Mouse (Mus musculus): Measurements from ENCODE around the gene Myoz1. TPM values are rescaled to one million over a fixed set of nuclear protein-coding genes. Genes with fewer than 3 reads are reported as not detected.

Myoz1 gene
- total RNA-seq, 2 experiments from 2014 or later, result 1,287 to 1,360 TPM

GRCm38 (mm10) chr14:20600203-20600602 lies 56.1 kb downstream of the Myoz1 start:
- DNase-seq (ENCODE audit: low spot score in 2 of 2), result no peak

- no peak for DNase-seq (ENCODE audit: low spot score in 2 of 2)
These were observed 56.8 kb downstream of the Myoz1 start for GRCm38 (mm10) chr14:20599542-20599941.

Small RNA genes lying within 50 kb of the gene (microRNA-seq; reads per million reads assigned to microRNA genes)
- gene Mir6946, result not detected

Other genes with a start within 250 kb of the Myoz1 start
- gene Cfap70, start 204.3 kb downstream of the Myoz1 start, total RNA-seq (2021), result under 1 TPM; 0.21 to 0.64 TPM
- 10 to 100 TPM; 43.1 to 52.3 TPM for gene Anxa7, start 176.4 kb downstream of the Myoz1 start, total RNA-seq (2021)
- gene Mss51, start 159.6 kb downstream of the Myoz1 start, total RNA-seq (2021), result 1 to 10 TPM; 2.6 to 5.7 TPM
- gene Ppp3cb, start 110.0 kb downstream of the Myoz1 start, total RNA-seq (2021), result 100 to 1,000 TPM; 116 to 125 TPM
- 10 to 100 TPM; 12.6 to 14.3 TPM for gene Usp54, start 15.5 kb downstream of the Myoz1 start, total RNA-seq (2021)
- 100 to 1,000 TPM; 274 to 291 TPM for gene Synpo2l, start 11.8 kb upstream of the Myoz1 start, total RNA-seq (2021)
- gene Sec24c, start 17.8 kb upstream of the Myoz1 start, total RNA-seq (2021), result 10 to 100 TPM; 95.4 to 97.9 TPM
- gene Fut11, start 38.4 kb upstream of the Myoz1 start, total RNA-seq (2021), result 10 to 100 TPM; 16.0 to 16.4 TPM
- 10 to 100 TPM; 78.0 to 85.7 TPM for gene Chchd1, start 46.5 kb upstream of the Myoz1 start, total RNA-seq (2021)
- 10 to 100 TPM; 81.5 to 83.6 TPM for gene Zswim8, start 51.0 kb upstream of the Myoz1 start, total RNA-seq (2021)
- gene Ndst2, start 78.0 kb upstream of the Myoz1 start, total RNA-seq (2021), result 10 to 100 TPM; 22.8 to 26.7 TPM
- 10 to 100 TPM; 92.5 to 94.3 TPM for gene Camk2g, start 137.5 kb upstream of the Myoz1 start, total RNA-seq (2021)
- 10 to 100 TPM; 25.8 to 28.2 TPM for gene Plau, start 180.1 kb upstream of the Myoz1 start, total RNA-seq (2021)